Mouse (Mus musculus) T-cell, adult 66 days (primary cell): Measurements from ENCODE around the gene En1. TPM values are rescaled to one million over a fixed set of nuclear protein-coding genes. Genes with fewer than 3 reads are reported as not detected.

ENCODE experiments used
- total RNA-seq, 2 experiments: library from RNA; stranded (reverse); gene quantifications; 3 replicates in 1 of 2; 4 replicates in 1 of 2; pipeline ENCODE4 v1.2.4; 2023

En1 gene
- not detected for total RNA-seq

GRCm38 (mm10) chr1:120602031-120602730, at the start of gene En1:
Gene En1, plus strand, starts transcription at chr1:120602418.

Other genes starting within 250 kb of the En1 start
- gene Marco, start 97.4 kb upstream of the En1 start, total RNA-seq = under 1 TPM in 1 of 2 experiments, not detected in 1; 0.58 TPM